Mouse (Mus musculus) bone marrow, adult 2 months (tissue): ENCODE measurements at regions not wholly inside any gene's neighbourhood (a gene's known extent, or its start where the extent isn't known, plus 50 kb on each side); places are given as distances from the start of the nearest gene placed in this dataset.
"Not testable (repeated sequence)": the region's sequence is repeated elsewhere in the genome, so short reads cannot be mapped to it uniquely, and the experiment has no call there.

ENCODE experiments used
- CTCF ChIP-seq: fragments of 200-500 bp; IDR thresholded peaks from 2 replicates; pipeline ENCODE4 v1.5.1; 2011; ENCODE audit warnings: low read length, control low read depth; ENCODE audit not compliant: control insufficient read depth, insufficient read depth
- POLR2A ChIP-seq: fragments of 200-500 bp; IDR thresholded peaks from 2 replicates; pipeline ENCODE4 v1.6.1; 2011; ENCODE audit warnings: low read depth, mild to moderate bottlenecking, control low read depth, low read length, borderline replicate concordance; ENCODE audit not compliant: control insufficient read depth

DNA sequence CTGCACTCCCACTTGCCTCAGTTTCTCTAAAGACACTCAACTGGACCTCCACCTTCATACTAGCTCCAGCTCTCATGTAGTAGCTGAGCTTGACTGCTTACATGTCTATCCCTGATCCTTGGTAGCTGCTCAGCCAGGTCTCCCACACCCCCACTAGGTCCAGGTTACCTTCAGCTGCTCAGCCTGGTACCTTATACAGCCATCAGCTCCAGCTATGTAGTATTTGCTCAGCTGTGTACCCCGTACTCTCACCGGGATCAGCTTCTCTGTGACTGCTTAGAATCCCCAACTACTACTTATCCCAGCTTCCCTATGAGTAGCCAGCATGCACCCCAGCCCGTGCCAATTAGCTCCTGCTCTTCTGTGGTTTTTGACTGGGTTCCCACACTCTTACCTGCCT, 148.1 kb downstream of the Tmem121 start:
- not testable (repeated sequence) for TF ChIP-seq CTCF, POLR2A
